Mouse (Mus musculus) liver, embryonic 12.5 days (tissue): ENCODE measurements around the gene Rpusd4. TPM values are rescaled to one million over a fixed set of nuclear protein-coding genes. Genes with fewer than 3 reads are reported as not detected.

Experiments
- ATAC-seq: fragments of 200-750 bp; cut with Nextera tagmentation; 2 replicates; pipeline ENCODE4 v1.8.0; 2017; ENCODE audit warnings: moderate number of reproducible peaks, mild to moderate bottlenecking, moderate library complexity
- H3K27ac ChIP-seq: fragments of 300-500 bp; sonication (generic); 2 replicates; pipeline ENCODE4 v1.5.1; 2016; ENCODE audit warnings: mild to moderate bottlenecking
- H3K27me3 ChIP-seq: fragments of 300-500 bp; sonication (generic); replicated peaks from 2 replicates; pipeline ENCODE4 v1.6.1; 2016; ENCODE audit warnings: mild to moderate bottlenecking, moderate library complexity
- H3K36me3 ChIP-seq: fragments of 300-500 bp; sonication (generic); 2 replicates; pipeline ENCODE4 v1.6.1; 2016; ENCODE audit warnings: mild to moderate bottlenecking, moderate library complexity
- H3K4me1 ChIP-seq: fragments of 300-500 bp; sonication (generic); 2 replicates; pipeline ENCODE4 v1.6.1; 2016
- H3K4me2 ChIP-seq: fragments of 300-500 bp; sonication (generic); 2 replicates; pipeline ENCODE4 v1.6.1; 2016; ENCODE audit warnings: mild to moderate bottlenecking, moderate library complexity
- H3K4me3 ChIP-seq: fragments of 300-500 bp; sonication (generic); 2 replicates; pipeline ENCODE4 v1.5.1; 2016; ENCODE audit warnings: mild to moderate bottlenecking, moderate library complexity
- H3K9ac ChIP-seq: fragments of 300-500 bp; sonication (generic); 2 replicates; pipeline ENCODE4 v1.6.1; 2016; ENCODE audit warnings: mild to moderate bottlenecking, moderate library complexity
- H3K9me3 ChIP-seq: fragments of 300-500 bp; sonication (generic); replicated peaks from 2 replicates; pipeline ENCODE4 v1.6.1; 2016; ENCODE audit warnings: mild to moderate bottlenecking, moderate library complexity
- WGBS: fragments of 180-500 bp; shearing (Covaris S2); methylation state at CpG from one replicate; pipeline ENCODE4 v1.1.7; 2016; ENCODE audit not compliant: insufficient replicate concordance; 5-methylcytosine and 5-hydroxymethylcytosine counted together
- polyA plus RNA-seq: library from polyadenylated mRNA; unstranded; fragments of >200 nt; fragmentation: Nextera tagmentation; extraction: Ambion mirVana; gene quantifications from 2 replicates; pipeline ENCODE4 v1.2.1, GENCODE M21; 2016

Gene Rpusd4
- polyA plus RNA-seq, 1 experiment from 2014 or later = 20.7 TPM

DNA sequence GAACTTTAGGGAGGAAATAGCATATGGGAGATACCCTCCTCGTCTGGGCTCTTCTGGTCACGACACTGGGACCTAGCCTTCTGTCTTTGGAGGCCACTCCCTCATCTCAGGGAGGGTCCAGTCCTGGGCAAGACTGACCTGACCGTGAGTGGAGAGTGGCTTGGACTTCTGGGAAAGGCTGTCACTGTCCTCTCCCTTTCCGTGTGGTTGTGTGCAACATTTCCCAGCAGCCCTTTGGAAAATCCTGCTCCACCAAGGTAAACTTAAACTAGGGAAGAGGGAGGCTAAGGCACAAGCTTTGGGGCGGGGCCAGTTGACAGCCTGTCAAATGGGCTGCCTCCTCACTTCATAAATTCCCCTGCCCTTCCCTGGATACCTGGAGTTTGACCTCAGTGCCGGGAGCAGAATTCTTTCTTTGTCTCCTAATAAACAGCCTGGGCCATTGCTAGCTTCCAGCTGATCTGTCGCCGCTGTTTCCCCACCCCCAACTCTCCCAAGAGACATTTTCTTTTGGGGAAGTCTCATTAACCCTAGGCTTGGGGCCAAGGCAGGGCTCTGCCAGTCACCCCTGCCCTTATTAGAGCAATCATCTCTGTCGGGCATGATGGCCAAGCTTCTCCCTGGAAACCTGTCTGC, 51.0 kb downstream of the Rpusd4 start:
- H3K4me1 ChIP-seq = no peaks in the 10 kb centered on the region; the same call in 1 of the 2 replicates
- H3K9me3 ChIP-seq = no peaks in the 10 kb centered on the region
- no peak overlapping the region for H3K9ac ChIP-seq
- H3K4me3 ChIP-seq = no peak overlapping the region
- WGBS = 31% methylated on average over 9 of the region's 9 CpGs
- H3K27me3 ChIP-seq = no peaks in the 10 kb centered on the region
- no peak overlapping the region for H3K4me2 ChIP-seq
- ATAC-seq = no peak
- no peak overlapping the region for H3K27ac ChIP-seq
- no peaks in the 10 kb centered on the region for H3K36me3 ChIP-seq

DNA sequence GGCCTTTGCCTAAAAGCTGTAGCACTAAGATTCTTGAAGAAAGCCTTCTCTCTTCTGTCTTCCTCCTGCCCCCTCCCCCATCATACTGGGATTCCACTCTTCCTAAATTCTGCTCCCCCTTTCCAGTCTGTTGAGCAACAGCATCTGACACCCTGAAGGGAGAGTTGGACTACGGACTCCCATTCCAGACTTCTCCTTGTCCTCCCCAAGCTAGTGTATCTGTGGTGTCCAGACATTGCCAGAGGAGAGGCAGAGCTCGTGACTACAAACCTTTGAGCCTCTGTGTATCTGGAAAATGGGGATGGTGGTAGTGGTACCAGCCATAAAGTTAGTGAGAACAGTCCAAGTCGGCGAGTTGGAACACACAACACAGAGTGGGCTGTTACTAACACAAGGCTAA, 52.6 kb downstream of the Rpusd4 start:
- H3K9ac ChIP-seq = no peak overlapping the region
- no peak overlapping the region for H3K4me2 ChIP-seq
- no peaks in the 10 kb centered on the region; the same call in 1 of the 2 replicates for H3K4me1 ChIP-seq
- H3K36me3 ChIP-seq = no peaks in the 10 kb centered on the region
- H3K4me3 ChIP-seq = no peak overlapping the region
- no peaks in the 10 kb centered on the region for H3K9me3 ChIP-seq
- ATAC-seq = no peak
- 51% methylated on average over 4 of the region's 4 CpGs for WGBS
- no peaks in the 10 kb centered on the region for H3K27me3 ChIP-seq
- H3K27ac ChIP-seq = no peak overlapping the region

DNA sequence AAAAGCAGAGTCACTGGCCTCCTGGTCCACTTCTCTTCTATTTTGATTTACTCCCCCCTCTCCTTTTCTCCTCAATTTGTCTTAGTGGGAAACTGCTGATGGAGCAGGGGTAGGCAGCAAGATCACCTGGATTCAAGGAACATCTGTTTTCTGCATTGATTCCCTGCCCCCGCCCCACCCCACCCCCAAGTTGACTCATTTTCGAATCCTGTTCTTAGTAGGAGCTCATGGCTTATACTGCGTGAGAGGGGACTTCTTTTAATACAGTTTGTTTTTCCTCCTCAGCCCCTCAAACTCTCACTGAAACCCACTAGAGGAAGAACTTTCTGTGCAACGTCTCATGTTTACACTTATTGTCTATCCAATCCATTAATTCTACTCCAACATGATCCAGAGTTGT, 56.3 kb downstream of the Rpusd4 start:
- H3K27me3 ChIP-seq = no peaks in the 10 kb centered on the region
- 48% methylated on average over 4 of the region's 4 CpGs for WGBS
- no peak overlapping the region for H3K4me3 ChIP-seq
- H3K9ac ChIP-seq = no peak overlapping the region
- H3K36me3 ChIP-seq = no peaks in the 10 kb centered on the region
- no peaks in the 10 kb centered on the region; the same call in 1 of the 2 replicates for H3K4me1 ChIP-seq
- H3K4me2 ChIP-seq = no peak overlapping the region
- ATAC-seq = no peak
- H3K27ac ChIP-seq = no peak overlapping the region
- H3K9me3 ChIP-seq = no peaks in the 10 kb centered on the region

DNA sequence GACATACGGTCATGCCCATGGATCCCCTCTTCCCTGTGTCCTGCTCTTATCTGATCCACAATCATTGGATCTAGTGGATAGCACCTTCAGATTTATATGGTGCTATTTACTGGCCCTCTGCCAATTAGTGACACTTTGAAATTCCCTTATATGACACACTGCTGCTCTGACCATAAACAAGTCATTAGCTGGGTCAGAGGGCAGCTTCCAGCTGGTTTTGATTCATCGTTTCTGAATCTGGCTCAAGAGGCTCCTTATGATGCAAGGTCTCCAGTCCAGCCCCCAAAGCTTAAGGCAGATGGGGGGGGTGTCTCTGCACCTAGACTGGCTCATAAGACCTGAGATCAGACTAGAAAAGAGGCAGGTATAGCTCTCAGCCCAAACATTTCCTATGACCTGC, 56.9 kb downstream of the Rpusd4 start:
- no peak overlapping the region for H3K4me2 ChIP-seq
- ATAC-seq = no peak
- no peaks in the 10 kb centered on the region for H3K27me3 ChIP-seq
- H3K9me3 ChIP-seq = no peaks in the 10 kb centered on the region
- no peak overlapping the region for H3K4me3 ChIP-seq
- no peaks in the 10 kb centered on the region for H3K4me1 ChIP-seq
- H3K36me3 ChIP-seq = no peaks in the 10 kb centered on the region
- WGBS = 66% methylated on average over 2 of the region's 2 CpGs
- no peak overlapping the region for H3K27ac ChIP-seq
- no peak overlapping the region for H3K9ac ChIP-seq

DNA sequence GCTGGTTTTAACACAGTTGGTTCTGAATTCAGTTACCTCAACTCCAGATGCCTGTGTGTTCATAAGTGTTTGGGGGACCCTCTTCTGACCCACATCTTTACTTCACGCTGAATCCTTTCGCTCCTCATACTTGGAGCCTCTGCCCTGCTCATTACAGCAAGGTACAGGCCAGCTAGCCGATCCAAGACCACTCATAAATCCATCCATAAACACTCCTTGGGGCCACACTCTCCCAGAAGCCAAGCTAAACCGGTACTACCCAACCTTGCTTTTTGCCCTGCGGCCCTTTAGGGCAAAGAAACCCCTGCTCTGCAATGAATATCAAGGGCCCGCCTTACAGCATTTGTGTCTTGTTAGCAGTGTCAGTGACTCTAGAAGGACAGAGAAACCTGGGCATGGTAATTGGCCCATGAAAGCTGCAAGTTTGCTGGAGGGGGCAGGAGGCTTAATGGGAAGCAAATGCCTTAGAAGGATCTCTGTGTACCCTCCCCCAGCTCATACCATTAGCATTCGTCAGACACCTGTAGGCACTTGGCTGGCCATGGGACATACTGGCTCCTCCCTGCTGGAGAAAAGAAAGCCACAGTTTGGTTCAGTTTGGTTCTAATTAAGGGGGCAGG, 59.1 kb downstream of the Rpusd4 start:
- 59% methylated on average over 7 of the region's 7 CpGs for WGBS
- ATAC-seq = no peak
- H3K27ac ChIP-seq = no peak overlapping the region

More for the DNA sequence above, 59.1 kb downstream of the Rpusd4 start:
- Histone ChIP-seq H3K4me3 (no peak overlapping the region), H3K9ac (no peak overlapping the region), H3K4me1 (no peaks in the 10 kb centered on the region), H3K4me2 (no peak overlapping the region), H3K36me3 (no peaks in the 10 kb centered on the region), H3K27me3 (no peaks in the 10 kb centered on the region), H3K9me3 (no peaks in the 10 kb centered on the region)

Other genes with a start within 250 kb of the Rpusd4 start
- gene St3gal4, start 148.6 kb upstream of the Rpusd4 start, polyA plus RNA-seq = 27.9 and 30.1 TPM in 2 replicates
- 65.9 and 66.0 TPM in 2 replicates for gene Dcps, start 91.8 kb upstream of the Rpusd4 start, polyA plus RNA-seq
- gene Srpr, start 67.7 kb upstream of the Rpusd4 start, polyA plus RNA-seq = 70.8 and 73.3 TPM in 2 replicates
- 6.6 TPM in 2 replicates for gene Tirap, start 67.6 kb upstream of the Rpusd4 start, polyA plus RNA-seq
- 38.3 and 39.6 TPM in 2 replicates for gene Foxred1, start 56.8 kb upstream of the Rpusd4 start, polyA plus RNA-seq
- gene Fam118b, start 60 bp upstream of the Rpusd4 start, polyA plus RNA-seq = 19.4 and 19.5 TPM in 2 replicates
- 0.96 and 1.0 TPM in 2 replicates for gene Cdon, start 153.3 kb downstream of the Rpusd4 start, polyA plus RNA-seq